Mouse (Mus musculus): ENCODE data around the gene Hist1h3c.

DNA sequence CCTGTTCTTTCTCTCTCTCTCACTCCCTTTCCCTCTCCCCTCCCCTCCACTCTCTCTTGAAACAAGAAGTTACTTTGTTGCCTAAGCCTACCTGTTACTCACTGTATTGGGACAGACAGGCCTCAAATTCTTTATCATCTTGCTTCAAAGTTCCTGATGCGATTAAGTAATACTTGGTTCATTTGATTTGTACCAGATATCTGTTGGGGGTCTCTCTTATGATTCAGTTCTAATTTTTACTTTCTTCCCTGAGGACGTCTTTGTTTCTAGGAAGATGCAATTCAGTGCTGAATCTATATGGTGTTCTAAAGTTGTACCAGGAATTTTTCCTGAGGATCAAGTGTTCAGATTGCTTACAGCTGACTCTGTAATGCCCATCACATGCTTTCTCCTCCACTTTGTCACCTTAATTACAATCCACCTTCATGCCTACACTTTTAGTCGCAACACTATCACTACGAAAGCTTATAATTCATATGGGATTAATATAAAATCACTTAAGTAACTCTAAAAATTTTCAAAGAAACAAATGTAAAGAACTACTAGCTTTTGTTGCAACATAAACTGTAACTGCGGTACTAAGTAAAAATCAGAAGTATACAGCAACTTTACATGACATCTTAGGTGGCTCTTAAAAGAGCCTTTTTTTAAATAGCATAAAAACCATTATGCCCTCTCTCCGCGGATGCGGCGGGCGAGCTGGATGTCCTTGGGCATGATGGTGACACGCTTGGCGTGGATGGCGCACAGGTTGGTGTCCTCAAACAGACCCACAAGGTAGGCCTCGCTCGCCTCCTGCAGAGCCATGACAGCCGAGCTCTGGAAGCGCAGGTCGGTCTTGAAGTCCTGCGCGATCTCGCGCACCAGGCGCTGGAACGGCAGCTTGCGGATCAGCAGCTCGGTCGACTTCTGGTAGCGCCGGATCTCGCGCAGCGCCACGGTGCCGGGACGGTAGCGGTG, 701 bp downstream of the Hist1h3c start:
- no peak for TF ChIP-seq POLR2A (IDR thresholded peaks at IDR 0.05; ENCODE audit: extremely low read depth, insufficient read depth, low read length)
- no peak for TF ChIP-seq CTCF (IDR thresholded peaks at IDR 0.05; ENCODE audit: low read depth, low read length)
